Mouse (Mus musculus): ENCODE data around the gene Art5.

The Art5 gene

GRCm38 (mm10) chr7:102109171-102109570 lies at the start of gene Art5:
Gene Art5, minus strand, starts transcription at chr7:102109489.
- DNase-seq (ENCODE audit: low spot score in 2 of 2): no peak

GRCm38 (mm10) chr7:102153691-102154090 lies 44.4 kb upstream of the Art5 start:
- no peak for DNase-seq (ENCODE audit: low spot score in 2 of 2)

- DNase-seq (ENCODE audit: low spot score in 2 of 2): no peak
Measured at GRCm38 (mm10) chr7:102137898-102138297, 28.6 kb upstream of the Art5 start.

- peak; percentile 19 to 58 for DNase-seq (ENCODE audit: low spot score in 2 of 2)
Measured at GRCm38 (mm10) chr7:102137464-102137863, 28.2 kb upstream of the Art5 start.

GRCm38 (mm10) chr7:102132395-102132794 lies 23.1 kb upstream of the Art5 start:
- no peak for DNase-seq (ENCODE audit: low spot score in 2 of 2)

- no peak for DNase-seq (ENCODE audit: low spot score in 2 of 2)
Measured at GRCm38 (mm10) chr7:102120326-102120725, 11.0 kb upstream of the Art5 start.

GRCm38 (mm10) chr7:102117382-102117781 lies 8.1 kb upstream of the Art5 start:
- no peak for DNase-seq (ENCODE audit: low spot score in 2 of 2)

GRCm38 (mm10) chr7:102116579-102117331 lies 7.5 kb upstream of the Art5 start, which contains the start of gene Chrna10:
Gene Chrna10, minus strand, starts transcription at chr7:102116828.
- DNase-seq (ENCODE audit: low spot score in 2 of 2): no peak

- DNase-seq (ENCODE audit: low spot score in 2 of 2): no peak
Measured at GRCm38 (mm10) chr7:102113151-102113729, 4.0 kb upstream of the Art5 start.

- DNase-seq (ENCODE audit: low spot score in 2 of 2): no peak
Measured at GRCm38 (mm10) chr7:102109746-102110145, 457 bp upstream of the Art5 start.

GRCm38 (mm10) chr7:102108206-102108605 lies 1.1 kb downstream of the Art5 start:
- DNase-seq (ENCODE audit: low spot score in 2 of 2): no peak

- DNase-seq (ENCODE audit: low spot score in 2 of 2): peak; percentile 66 to 69
Measured at GRCm38 (mm10) chr7:102106700-102107141, 2.6 kb downstream of the Art5 start.

- no peak for DNase-seq (ENCODE audit: low spot score in 2 of 2)
Measured at GRCm38 (mm10) chr7:102104126-102104525, 5.2 kb downstream of the Art5 start.

GRCm38 (mm10) chr7:102103555-102103954 lies 5.7 kb downstream of the Art5 start:
- DNase-seq (ENCODE audit: low spot score in 2 of 2): no peak

GRCm38 (mm10) chr7:102102696-102103095 lies 6.6 kb downstream of the Art5 start:
- DNase-seq (ENCODE audit: low spot score in 2 of 2): no peak

GRCm38 (mm10) chr7:102102241-102102640 lies 7.0 kb downstream of the Art5 start:
- DNase-seq (ENCODE audit: low spot score in 2 of 2): no peak

GRCm38 (mm10) chr7:102101487-102101886 lies 7.8 kb downstream of the Art5 start, which contains the start of gene Art1:
Gene Art1, plus strand, starts transcription at chr7:102101743.
- DNase-seq (ENCODE audit: low spot score in 2 of 2): no peak

- no peak for DNase-seq (ENCODE audit: low spot score in 2 of 2)
Measured at GRCm38 (mm10) chr7:102100868-102101267, 8.4 kb downstream of the Art5 start.

- peak; percentile 31 to 55 for DNase-seq (ENCODE audit: low spot score in 2 of 2)
Measured at GRCm38 (mm10) chr7:102099760-102100661, 9.3 kb downstream of the Art5 start.

GRCm38 (mm10) chr7:102087336-102087735 lies 22.0 kb downstream of the Art5 start:
- no peak for DNase-seq (ENCODE audit: low spot score in 2 of 2)

- no peak for DNase-seq (ENCODE audit: low spot score in 2 of 2)
Measured at GRCm38 (mm10) chr7:102084041-102084696, 25.1 kb downstream of the Art5 start.

GRCm38 (mm10) chr7:102082816-102083215 lies 26.5 kb downstream of the Art5 start, which contains the start of gene Trpc2:
Gene Trpc2, plus strand, starts transcription at chr7:102083116.
- no peak for DNase-seq (ENCODE audit: low spot score in 2 of 2)
